Mouse (Mus musculus) CH12.LX (cell line): Measurements from ENCODE around the gene Cd93. TPM values are rescaled to one million over a fixed set of nuclear protein-coding genes. Genes with fewer than 3 reads are reported as not detected.
A peak's percentile ranks its signal among the peaks of the same experiment; 100 is the strongest.

ENCODE experiments used
- DNase-seq: peaks from one replicate; pipeline ENCODE4 v3.0.0-alpha.2; 2013; ENCODE audit errors: extremely low read depth
- H3K27ac ChIP-seq: 2 replicates; pipeline ENCODE4 v1.5.1; 2012; ENCODE audit warnings: low read depth, mild to moderate bottlenecking, control low read depth, moderate library complexity; ENCODE audit not compliant: insufficient read depth
- H3K27me3 ChIP-seq: replicated peaks from 2 replicates; pipeline ENCODE3; 2012; ENCODE audit warnings: inconsistent platforms
- H3K36me3 ChIP-seq, 2 experiments: replicated peaks in 1 of 2; 2 replicates each; pipeline versions ENCODE3 to v1.6.1; 2012; ENCODE audit warnings: inconsistent platforms in 1 of 2, low read length in 1 of 2, mild to moderate bottlenecking in 1 of 2, mixed read lengths in 1 of 2, moderate library complexity in 1 of 2; ENCODE audit not compliant: control insufficient read depth in 1 of 2, insufficient read depth in 1 of 2
- H3K4me1 ChIP-seq, 2 experiments: 2 replicates each; pipeline ENCODE4 v1.6.1; 2012; ENCODE audit warnings: inconsistent platforms in 1 of 2, moderate library complexity in 1 of 2; ENCODE audit not compliant: insufficient read depth in 2 of 2, control insufficient read depth in 1 of 2
- H3K4me2 ChIP-seq: 2 replicates; pipeline ENCODE4 v1.6.1; 2012; ENCODE audit warnings: low read depth, mild to moderate bottlenecking, control low read depth; ENCODE audit not compliant: poor library complexity, insufficient read depth, severe bottlenecking
- H3K4me3 ChIP-seq, 3 experiments: fragments of 150-350 bp in 1 of 3; sonication (generic) in 1 of 3; replicated peaks in 1 of 3; 2 replicates each; pipeline versions ENCODE3 to v1.5.1; 2011 to 2012; ENCODE audit warnings: low read depth in 2 of 3, low read length in 2 of 3, mild to moderate bottlenecking in 2 of 3, moderate library complexity in 2 of 3, control low read depth in 1 of 3, improper control_type of control experiment in 1 of 3, inconsistent platforms in 1 of 3, mixed read lengths in 1 of 3; ENCODE audit not compliant: poor library complexity in 1 of 3
- H3K79me2 ChIP-seq: replicated peaks from 2 replicates; pipeline ENCODE4 v1.6.1; 2012; ENCODE audit warnings: mild to moderate bottlenecking, moderate library complexity; ENCODE audit not compliant: control insufficient read depth, poor library complexity, insufficient read depth, severe bottlenecking; ENCODE audit errors: extremely low read depth
- H3K9ac ChIP-seq: 2 replicates; pipeline ENCODE4 v1.6.1; 2012; ENCODE audit warnings: low read depth, mild to moderate bottlenecking, control low read depth, moderate library complexity; ENCODE audit not compliant: insufficient read depth
- H3K9me3 ChIP-seq: replicated peaks from 2 replicates; pipeline ENCODE3; 2012; ENCODE audit warnings: low read length, inconsistent platforms, mixed read lengths
- CHD2 ChIP-seq: IDR thresholded peaks from 2 replicates; pipeline ENCODE4 v1.6.1; 2011; ENCODE audit warnings: low read length, improper control_type of control experiment
- ELF1 ChIP-seq: IDR thresholded peaks from 2 replicates; pipeline ENCODE4 v1.6.1; 2014; ENCODE audit warnings: low read depth, mild to moderate bottlenecking, inconsistent platforms, low read length, improper control_type of control experiment
- ETS1 ChIP-seq: conservative IDR thresholded peaks from 2 replicates; pipeline ENCODE4 v1.6.1; 2012; ENCODE audit warnings: low read depth, mild to moderate bottlenecking, inconsistent platforms, low read length, improper control_type of control experiment, moderate library complexity
- IRF4 ChIP-seq: IDR thresholded peaks from 2 replicates; pipeline ENCODE4 v1.6.1; 2014; ENCODE audit warnings: low read depth, mild to moderate bottlenecking, inconsistent platforms, low read length, improper control_type of control experiment
- JUN ChIP-seq: IDR thresholded peaks from 2 replicates; pipeline ENCODE4 v1.6.1; 2011; ENCODE audit warnings: low read depth, mild to moderate bottlenecking, low read length, improper control_type of control experiment, moderate library complexity; ENCODE audit not compliant: insufficient read depth
- KAT2A ChIP-seq: IDR thresholded peaks from 2 replicates; pipeline ENCODE4 v1.6.1; 2012; ENCODE audit warnings: low read length, improper control_type of control experiment, inconsistent platforms; ENCODE audit not compliant: insufficient replicate concordance
- MAX ChIP-seq: IDR thresholded peaks from 2 replicates; pipeline ENCODE4 v1.6.1; 2011; ENCODE audit warnings: low read length, improper control_type of control experiment
- MAZ ChIP-seq: IDR thresholded peaks from 2 replicates; pipeline ENCODE4 v1.6.1; 2012; ENCODE audit warnings: low read depth, mild to moderate bottlenecking, inconsistent platforms, low read length, improper control_type of control experiment, moderate library complexity
- MXI1 ChIP-seq: IDR thresholded peaks from 2 replicates; pipeline ENCODE4 v1.6.1; 2011; ENCODE audit warnings: mild to moderate bottlenecking, low read depth, low read length, improper control_type of control experiment
- NELFE ChIP-seq: IDR thresholded peaks from 2 replicates; pipeline ENCODE4 v1.6.1; 2011; ENCODE audit warnings: low read depth, low read length, improper control_type of control experiment
- PAX5 ChIP-seq: IDR thresholded peaks from 2 replicates; pipeline ENCODE4 v1.6.1; 2012; ENCODE audit warnings: low read length, inconsistent platforms, mixed read lengths
- POLR2A ChIP-seq: IDR thresholded peaks from 2 replicates; pipeline ENCODE4 v1.6.1; 2011; ENCODE audit warnings: low read depth, mild to moderate bottlenecking, improper control_type of control experiment, low read length
- RAD21 ChIP-seq: IDR thresholded peaks from 2 replicates; pipeline ENCODE4 v1.6.1; 2011; ENCODE audit warnings: low read depth, mild to moderate bottlenecking, low read length, improper control_type of control experiment, moderate library complexity
- SIN3A ChIP-seq: IDR thresholded peaks from 2 replicates; pipeline ENCODE4 v1.6.1; 2012; ENCODE audit warnings: low read length, improper control_type of control experiment, inconsistent platforms
- USF1 ChIP-seq: IDR thresholded peaks from 2 replicates; pipeline ENCODE4 v1.6.1; 2014; ENCODE audit warnings: low read depth, mild to moderate bottlenecking, inconsistent platforms, low read length, improper control_type of control experiment
- USF2 ChIP-seq: conservative IDR thresholded peaks from 2 replicates; pipeline ENCODE4 v1.6.1; 2011; ENCODE audit warnings: low read depth, low read length, improper control_type of control experiment
- ZKSCAN1 ChIP-seq: IDR thresholded peaks from 2 replicates; pipeline ENCODE4 v1.6.1; 2012; ENCODE audit warnings: low read depth, inconsistent platforms, low read length, improper control_type of control experiment, borderline replicate concordance
- ZNF384 ChIP-seq: IDR thresholded peaks from 2 replicates; pipeline ENCODE4 v1.6.1; 2012; ENCODE audit warnings: low read depth, low read length, improper control_type of control experiment, inconsistent platforms
- dilution Hi-C: fragments of 300-500 bp; cut with MboI; formaldehyde crosslinking; loops from 2 replicates; pipeline ENCODE4 v1.14.3; 2020; ENCODE audit warnings: low sequenced_read_pairs; ENCODE audit not compliant: extremely low pct_unique_long_range_greater_than_20kb, extremely low pct_ligation_motif_present
- in situ Hi-C: fragments of 300-500 bp; cut with MboI; formaldehyde crosslinking; loops from 3 replicates; pipeline ENCODE4 v1.14.3; 2019; ENCODE audit warnings: low sequenced_read_pairs, low pct_ligation_motif_present, low pct_unique_long_range_greater_than_20kb, mixed read lengths
- polyA plus RNA-seq: library from polyadenylated mRNA; unstranded; fragments of >175 nt; gene quantifications from 2 replicates; pipeline ENCODE4 v1.2.1, GENCODE M21; 2012; ENCODE audit warnings: low read depth; ENCODE audit not compliant: insufficient read length
- total RNA-seq, 2 experiments: library from RNA; depleted of rRNA; stranded (reverse); fragments of 300-350 nt in 1 of 2; fragments of >200 nt in 1 of 2; gene quantifications; 2 replicates each; pipeline ENCODE4 v1.2.3; 2012 to 2014

The Cd93 gene
- total and polyA plus RNA-seq, 3 experiments: 0.04 to 0.08 (median 0.07) TPM

DNA sequence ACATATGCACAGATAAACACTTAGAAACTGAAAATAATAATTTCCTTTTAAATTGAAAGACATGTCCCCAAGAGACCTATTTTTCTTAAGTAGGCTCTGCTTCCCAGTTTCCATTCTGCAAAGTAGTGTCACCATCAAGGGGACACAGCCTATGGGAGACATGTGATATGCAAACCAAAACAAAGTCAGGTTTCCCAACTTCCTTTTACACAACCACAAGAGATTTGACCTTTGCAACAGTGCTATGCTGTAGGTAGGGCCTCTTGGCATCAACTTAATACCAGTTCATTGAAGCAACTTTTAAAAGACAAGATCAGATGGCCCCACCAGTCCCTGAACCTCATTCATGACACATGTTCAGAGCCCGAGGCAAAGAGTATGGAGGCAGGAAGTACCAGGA lies 50.2 kb downstream of the Cd93 start:
- no peak overlapping the region for H3K4me2 ChIP-seq
- H3K27ac ChIP-seq: no peak overlapping the region
- no peak overlapping the region for H3K4me3 ChIP-seq
- no peaks in the 10 kb centered on the region for H3K79me2 ChIP-seq
- peaks cover 5% of the 10 kb centered on the region for H3K9me3 ChIP-seq
- in situ Hi-C loops (loop anchor here (25.0 kb wide), 1 partner anchor 269 kb away; the partner anchor contains the start of gene Nxt1), dilution Hi-C loops (no loop called here)
- H3K4me1 ChIP-seq: peaks cover 2 to 12% of the 10 kb centered on the region in 2 experiments; a peak in 3 of 4 replicates
- no peak for TF ChIP-seq MAZ
- TF ChIP-seq ELF1: no peak
- no peak for TF ChIP-seq ZKSCAN1
- no peak for TF ChIP-seq RAD21
- no peak for TF ChIP-seq ETS1
- TF ChIP-seq SIN3A: no peak
- no peak for TF ChIP-seq USF1
- TF ChIP-seq USF2: no peak
- no peak for TF ChIP-seq IRF4
- TF ChIP-seq POLR2A: no peak
- no peak for TF ChIP-seq KAT2A
- no peak for TF ChIP-seq NELFE
- no peak for TF ChIP-seq PAX5
- H3K27me3 ChIP-seq: no peaks in the 10 kb centered on the region
- DNase-seq: peak; percentile 20
- H3K9ac ChIP-seq: no peak overlapping the region
- H3K36me3 ChIP-seq: no peaks in the 10 kb centered on the region

DNA sequence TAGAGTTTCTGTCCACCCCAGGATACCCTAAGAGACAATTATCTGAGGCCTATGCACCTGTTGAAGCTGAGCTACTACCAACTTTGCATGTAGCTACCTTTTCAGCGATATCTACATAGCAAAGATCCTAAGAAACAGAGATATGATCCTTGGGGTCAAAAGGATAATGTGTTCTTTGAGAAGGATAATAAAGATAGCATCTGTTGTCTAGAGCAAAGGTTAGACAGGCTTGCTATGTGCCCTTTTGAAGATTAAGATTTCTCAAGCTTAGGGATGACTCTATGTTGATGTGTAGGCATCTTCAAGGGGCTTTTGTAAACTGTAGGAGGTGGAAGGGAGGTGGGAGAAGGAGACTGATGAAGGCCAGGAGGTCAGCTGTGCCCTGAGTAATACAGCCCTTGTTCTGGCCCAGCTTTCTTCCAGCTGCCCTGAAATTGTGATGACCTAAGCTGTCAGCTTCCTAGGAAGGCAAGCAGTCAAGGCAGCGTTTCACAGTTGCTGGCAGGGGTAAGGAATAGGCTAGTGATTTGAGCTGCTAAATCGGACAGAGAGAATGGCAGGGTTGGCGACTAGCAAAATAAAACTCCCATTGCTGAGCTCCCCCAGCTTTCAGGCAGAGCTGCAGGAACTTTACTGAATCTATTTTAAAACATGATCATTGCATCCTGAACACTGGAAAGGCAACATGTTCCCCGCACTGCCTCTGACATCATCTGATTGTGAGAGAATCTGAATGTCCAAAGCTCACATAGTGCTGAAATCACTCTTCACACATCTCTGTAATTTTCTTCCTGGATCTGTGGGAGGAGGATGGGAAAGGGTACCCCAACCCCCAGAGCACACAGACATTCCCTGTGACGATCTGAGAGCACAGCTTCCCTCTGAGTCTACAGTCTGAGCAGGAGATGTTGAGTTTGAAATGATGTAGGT lies 55.4 kb downstream of the Cd93 start:
- in situ Hi-C loops: loop anchor here (10.0 to 25.0 kb wide), 2 partner anchors 167 to 274 kb away; partner anchors contain the start of gene Nxt1
- no peak overlapping the region for H3K9ac ChIP-seq

More for the DNA sequence above, 55.4 kb downstream of the Cd93 start:
- TF ChIP-seq MAZ (no peak), JUN (no peak), ZNF384 (no peak), MXI1 (no peak), MAX (no peak), KAT2A (no peak), POLR2A (no peak), PAX5 (no peak), CHD2 (no peak)
- H3K79me2 ChIP-seq: no peaks in the 10 kb centered on the region
- no peaks in the 10 kb centered on the region for H3K27me3 ChIP-seq
- H3K36me3 ChIP-seq: no peaks in the 10 kb centered on the region
- no peak overlapping the region for H3K27ac ChIP-seq
- H3K4me1 ChIP-seq: peaks cover 0 to 2% of the 10 kb centered on the region in 2 experiments; a peak in 1 of 4 replicates
- dilution Hi-C loops: no loop called here
- DNase-seq: no peak
- no peaks in the 10 kb centered on the region for H3K9me3 ChIP-seq
- no peak overlapping the region for H3K4me3 ChIP-seq
- no peak overlapping the region for H3K4me2 ChIP-seq
